Mouse (Mus musculus) mouse trophoblast stem cell (cell line): ENCODE measurements around the gene Uchl4.

Experiments
- in situ Hi-C, 2 experiments: fragments of 300-500 bp; cut with MseI, MboI; formaldehyde crosslinking; loops; 2 replicates in 1 of 2; 3 replicates in 1 of 2; pipeline ENCODE4 v1.15.1; 2025

Gene Uchl4

DNA sequence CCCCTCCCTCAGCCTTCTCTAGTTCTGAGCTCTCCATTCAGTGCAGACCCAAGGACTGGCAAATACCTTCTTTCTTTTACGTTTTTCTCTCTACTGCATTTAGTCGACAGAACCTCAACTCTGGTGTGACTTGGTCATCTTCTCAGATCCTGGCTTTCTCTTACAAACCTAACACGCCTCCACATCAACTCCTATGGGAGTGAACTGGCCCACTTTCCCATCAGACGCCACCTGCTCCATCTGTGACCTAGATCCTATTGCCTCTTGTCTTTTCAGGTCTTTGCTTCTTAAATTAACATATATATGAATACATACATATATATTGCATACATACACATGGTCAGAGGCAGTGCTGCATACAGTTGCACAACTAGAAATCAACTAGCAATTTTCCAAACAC is 38.8 kb downstream of the Uchl4 start:
- in situ Hi-C loops = loop anchor here (5.0 to 10.0 kb wide), 2 partner anchors 96 to 99 kb away; partner anchors contain the start of genes Snapc5 (in 2 of the 2), Rpl4 (in 1 of the 2) and Zwilch (in 1 of the 2)

DNA sequence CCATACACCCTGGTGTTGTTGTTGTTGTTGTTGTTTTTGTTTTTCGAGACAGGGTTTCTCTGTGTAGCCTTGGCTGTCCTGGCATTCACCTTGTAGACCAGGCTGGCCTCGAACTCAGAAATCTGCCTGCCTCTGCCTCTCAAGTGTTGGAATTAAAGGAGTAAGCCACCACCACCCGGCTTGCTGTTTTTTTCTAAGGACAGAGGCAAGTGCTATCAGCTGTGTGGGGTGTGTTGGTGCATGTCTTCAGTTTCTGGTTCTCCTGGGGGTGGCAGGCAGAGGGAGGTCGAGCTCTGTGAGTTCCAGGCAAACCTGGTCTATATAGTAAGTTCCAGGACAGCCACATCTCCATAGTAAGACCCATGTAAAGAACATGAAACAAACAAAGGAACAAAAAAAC is 39.3 kb downstream of the Uchl4 start:
- in situ Hi-C loops = loop anchor here (5.0 to 10.0 kb wide), 2 partner anchors 97 to 99 kb away; partner anchors contain the start of genes Snapc5 (in 2 of the 2), Rpl4 (in 1 of the 2) and Zwilch (in 1 of the 2)

DNA sequence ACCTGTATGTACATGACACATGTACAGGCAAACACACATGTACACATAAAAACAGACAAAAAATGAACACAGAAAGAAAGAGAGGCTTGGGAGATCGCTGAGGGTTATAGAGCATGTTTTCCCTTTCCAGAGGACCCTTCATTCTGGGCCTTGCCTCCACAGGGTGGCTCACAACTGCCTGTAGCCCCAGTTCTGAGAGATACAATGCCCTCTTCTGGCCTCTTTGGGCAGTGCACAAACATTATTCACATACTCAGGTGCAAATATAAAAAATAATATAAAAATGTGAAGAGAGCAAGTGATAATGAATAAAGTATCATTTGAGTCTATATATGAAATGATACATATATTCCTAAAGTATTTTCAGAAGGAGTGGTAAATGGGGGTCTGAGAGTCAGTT is 39.9 kb downstream of the Uchl4 start:
- in situ Hi-C loops = loop anchor here (5.0 to 10.0 kb wide), 2 partner anchors 98 to 100 kb away; partner anchors contain the start of genes Snapc5 (in 2 of the 2), Rpl4 (in 1 of the 2) and Zwilch (in 1 of the 2)

DNA sequence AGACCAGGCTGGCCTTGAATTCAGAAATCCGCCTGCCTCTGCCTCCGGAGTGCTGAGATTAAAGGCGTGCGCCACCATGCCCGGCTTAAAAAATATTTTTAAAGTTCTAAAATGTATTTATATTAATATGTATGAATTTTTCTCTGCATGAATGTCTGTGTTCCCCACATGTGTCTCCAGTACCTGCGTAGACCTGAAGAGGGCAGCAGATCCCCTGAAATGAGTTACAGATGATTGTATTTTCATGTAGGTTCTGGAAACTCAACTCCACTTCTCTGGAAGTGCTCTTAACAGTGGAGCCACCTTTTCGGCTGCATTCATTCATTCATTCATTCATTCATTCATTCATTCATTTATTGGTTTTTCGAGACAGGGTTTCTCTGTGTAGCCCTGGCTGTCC is 42.7 kb downstream of the Uchl4 start:
- in situ Hi-C loops = loop anchor here in 1 of 2 experiments (10.0 kb wide), 1 partner anchor 103 kb away; the partner anchor contains the start of genes Rpl4, Snapc5 and Zwilch

DNA sequence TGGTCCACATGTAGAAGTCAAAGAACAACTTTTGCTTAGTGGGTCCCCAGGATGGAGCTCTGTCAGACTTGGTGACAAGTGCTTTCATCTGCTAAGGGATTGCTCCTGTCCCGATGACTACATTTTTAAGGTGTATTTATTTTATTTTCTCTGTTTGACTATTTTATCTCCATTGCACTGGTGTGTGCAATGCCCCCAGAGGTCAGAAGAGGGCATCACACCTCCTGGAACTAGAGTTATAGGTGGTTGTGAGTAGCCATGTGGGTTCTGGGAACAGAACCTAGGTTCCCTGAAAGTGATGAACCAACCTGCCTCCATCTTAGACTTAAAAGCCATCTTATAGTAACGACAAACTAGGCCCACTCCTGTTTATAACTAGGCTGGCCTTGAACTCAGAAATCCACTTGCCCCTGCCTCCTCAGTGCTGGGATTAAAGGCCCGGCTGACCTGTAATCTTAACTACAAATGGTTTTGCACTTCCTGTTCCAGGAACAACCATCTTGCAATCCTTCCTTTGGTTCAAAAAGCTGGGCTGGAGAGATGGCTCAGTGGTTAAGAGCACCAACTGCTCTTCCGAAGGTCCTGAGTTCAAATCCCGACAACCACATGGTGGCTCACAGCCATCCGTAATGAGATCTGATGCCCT is 43.8 kb downstream of the Uchl4 start:
- in situ Hi-C loops = loop anchor here in 1 of 2 experiments (10.0 kb wide), 1 partner anchor 104 kb away; the partner anchor contains the start of genes Rpl4, Snapc5 and Zwilch

DNA sequence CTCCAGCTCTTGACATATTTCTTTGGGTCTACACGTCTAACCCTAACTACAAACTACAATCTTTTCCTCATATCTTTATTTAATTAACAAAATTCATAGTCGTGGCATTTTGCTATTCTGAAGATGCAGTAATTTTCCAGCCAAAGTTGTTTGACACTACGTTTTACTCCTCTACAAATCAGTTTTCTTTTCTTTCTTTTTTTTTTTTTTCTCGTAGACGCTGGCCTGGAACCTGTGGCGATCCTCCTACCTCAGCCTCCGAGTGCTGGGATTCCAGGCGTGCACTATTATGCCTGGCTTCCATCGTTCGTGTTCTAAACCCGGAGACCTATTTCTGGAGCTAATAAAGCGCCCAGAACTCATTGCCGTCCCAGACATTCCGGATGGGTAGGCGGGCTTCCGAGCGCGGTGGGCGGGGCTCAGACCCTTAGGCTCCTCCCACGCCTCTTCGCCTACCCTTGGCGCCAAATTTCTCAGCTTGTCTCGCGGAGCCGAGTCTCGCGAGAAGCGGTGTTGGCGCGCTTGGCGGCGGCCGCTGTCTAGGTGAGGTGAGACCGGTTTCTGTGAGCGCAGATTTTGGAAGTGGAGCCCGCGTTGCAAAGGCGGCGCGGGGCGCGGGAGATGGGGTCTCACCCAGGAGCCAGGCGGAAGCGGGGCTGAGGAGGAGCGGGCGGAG is 46.2 kb downstream of the Uchl4 start, which contains the start of gene Tipin:
Gene Tipin, plus strand, starts transcription at position 477 of the 676 bp plus-strand sequence.
- in situ Hi-C loops = no loop called here

DNA sequence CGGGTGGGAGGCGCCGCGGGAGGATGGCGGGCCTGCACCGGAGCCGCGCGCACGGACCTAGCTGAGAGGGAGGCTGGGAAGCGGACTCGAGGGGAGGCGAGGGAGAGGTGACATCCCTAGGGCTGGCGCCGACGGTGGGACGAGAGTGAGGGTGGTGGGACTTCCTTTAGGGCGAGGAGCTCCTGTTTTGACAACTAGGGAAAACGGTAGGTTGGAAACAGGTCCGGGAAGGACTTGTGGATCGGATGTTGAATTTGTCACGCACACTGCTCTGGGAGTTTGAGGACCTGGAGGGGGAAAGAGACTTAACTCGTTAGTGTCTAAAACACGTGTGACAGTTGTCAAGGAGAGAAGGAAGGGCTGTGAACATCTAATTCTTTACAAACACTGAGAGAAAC is 46.8 kb downstream of the Uchl4 start:
- in situ Hi-C loops = no loop called here

DNA sequence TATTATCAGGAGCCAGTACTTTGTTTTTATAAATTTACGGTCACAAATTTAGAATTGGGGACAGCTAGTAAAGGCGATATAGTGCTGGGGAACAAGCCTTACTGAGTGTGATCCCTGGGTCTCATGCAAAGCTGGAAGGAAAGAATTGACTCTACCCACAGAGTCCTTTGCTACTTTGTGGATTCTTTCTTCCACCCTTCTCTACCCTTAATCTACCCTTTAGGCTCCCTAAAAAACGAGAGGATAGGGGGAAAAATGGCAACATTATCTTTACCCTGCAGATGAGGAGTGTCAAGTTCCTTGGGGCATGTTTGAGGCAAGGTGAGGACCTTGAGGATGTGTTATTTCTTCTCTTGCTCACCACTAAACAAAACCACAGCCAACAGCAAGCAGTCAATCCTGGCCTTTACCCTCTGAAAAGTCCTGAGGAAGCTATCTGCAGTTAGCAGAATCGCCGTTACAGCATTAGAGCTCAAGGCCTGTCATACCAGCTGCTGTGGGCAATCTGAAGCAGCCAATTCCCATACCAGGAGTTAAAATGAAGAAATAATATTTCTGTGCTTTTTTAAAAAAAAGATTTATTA is 47.5 kb downstream of the Uchl4 start:
- in situ Hi-C loops = no loop called here
